Mouse (Mus musculus) forebrain, embryonic 16.5 days (tissue): ENCODE measurements at regions not wholly inside any gene's neighbourhood (a gene's known extent, or its start where the extent isn't known, plus 50 kb on each side); places are given as distances from the start of the nearest gene placed in this dataset.

ENCODE experiments used
- ATAC-seq: fragments of 200-750 bp; cut with Nextera tagmentation; 2 replicates; pipeline ENCODE4 v1.8.0; 2017; ENCODE audit warnings: mild to moderate bottlenecking, moderate library complexity
- H3K27ac ChIP-seq: fragments of 300-500 bp; sonication (generic); 2 replicates; pipeline ENCODE4 v1.5.1; 2014; ENCODE audit warnings: low read length, control low read depth
- H3K27me3 ChIP-seq: fragments of 300-500 bp; sonication (generic); replicated peaks from 2 replicates; pipeline ENCODE4 v1.6.1; 2014; ENCODE audit warnings: low read length; ENCODE audit not compliant: control insufficient read depth, insufficient read depth
- H3K36me3 ChIP-seq: fragments of 300-500 bp; sonication (generic); 2 replicates; pipeline ENCODE4 v1.6.1; 2014; ENCODE audit not compliant: control insufficient read depth, insufficient read depth
- H3K4me1 ChIP-seq: fragments of 300-500 bp; sonication (generic); replicated peaks from 2 replicates; pipeline ENCODE4 v1.6.1; 2014; ENCODE audit warnings: low read length; ENCODE audit not compliant: control insufficient read depth, insufficient read depth
- H3K4me2 ChIP-seq: fragments of 300-500 bp; sonication (generic); 2 replicates; pipeline ENCODE4 v1.6.1; 2014; ENCODE audit warnings: mild to moderate bottlenecking, low read length, control low read depth
- H3K4me3 ChIP-seq: fragments of 300-500 bp; sonication (generic); replicated peaks from 2 replicates; pipeline ENCODE4 v1.5.1; 2014; ENCODE audit warnings: mild to moderate bottlenecking, low read length, control low read depth
- H3K9ac ChIP-seq: fragments of 300-500 bp; sonication (generic); replicated peaks from 2 replicates; pipeline ENCODE4 v1.6.1; 2014; ENCODE audit warnings: low read depth, low read length, control low read depth
- H3K9me3 ChIP-seq: fragments of 300-500 bp; sonication (generic); 2 replicates; pipeline ENCODE4 v1.6.1; 2016; ENCODE audit warnings: low read length; ENCODE audit not compliant: control insufficient read depth
- WGBS: fragments of 180-500 bp; shearing (Covaris S2); extraction: QIAGEN DNeasy Blood & Tissue Kit; methylation state at CpG from one replicate; pipeline ENCODE4 v1.1.7; 2014; 5-methylcytosine and 5-hydroxymethylcytosine counted together

- H3K4me2 ChIP-seq, result no peak overlapping the region
- WGBS, result 75% methylated on average over 3 of the region's 3 CpGs
- no peak for ATAC-seq
- H3K27ac ChIP-seq, result no peak overlapping the region
- H3K9me3 ChIP-seq, result no peaks in the 10 kb centered on the region
- H3K4me1 ChIP-seq, result no peaks in the 10 kb centered on the region
- no peak overlapping the region for H3K9ac ChIP-seq
- no peak overlapping the region for H3K4me3 ChIP-seq
- H3K27me3 ChIP-seq, result no peaks in the 10 kb centered on the region
- no peaks in the 10 kb centered on the region for H3K36me3 ChIP-seq
Measured at GRCm38 (mm10) chr14:85160396-85160795, 717.0 kb downstream of the Pcdh17 start.

- Histone ChIP-seq H3K9ac (no peak overlapping the region), H3K27ac (no peak overlapping the region), H3K4me3 (no peak overlapping the region), H3K4me2 (no peak overlapping the region), H3K36me3 (no peaks in the 10 kb centered on the region), H3K4me1 (no peaks in the 10 kb centered on the region), H3K9me3 (no peaks in the 10 kb centered on the region), H3K27me3 (no peaks in the 10 kb centered on the region)
- 39% methylated on average over 6 of the region's 6 CpGs for WGBS
- ATAC-seq, result peak; percentile 20; the same call in 1 of the 2 replicates
Measured at GRCm38 (mm10) chr14:85186794-85187193, 743.4 kb downstream of the Pcdh17 start.

- 36% methylated on average over 2 of the region's 2 CpGs for WGBS
- Histone ChIP-seq H3K36me3 (no peaks in the 10 kb centered on the region), H3K27me3 (no peaks in the 10 kb centered on the region), H3K9me3 (no peaks in the 10 kb centered on the region), H3K9ac (no peak overlapping the region), H3K27ac (no peak overlapping the region), H3K4me1 (no peaks in the 10 kb centered on the region), H3K4me3 (no peak overlapping the region), H3K4me2 (no peak overlapping the region)
- ATAC-seq, result peak; percentile 57; the same call in 1 of the 2 replicates
Measured at GRCm38 (mm10) chr14:85204069-85204468, 760.7 kb downstream of the Pcdh17 start.

- Histone ChIP-seq H3K9ac (no peak overlapping the region), H3K4me2 (no peak overlapping the region), H3K27me3 (no peaks in the 10 kb centered on the region), H3K27ac (no peak overlapping the region), H3K9me3 (no peaks in the 10 kb centered on the region), H3K4me3 (no peak overlapping the region), H3K4me1 (no peaks in the 10 kb centered on the region), H3K36me3 (no peaks in the 10 kb centered on the region)
- 74% methylated on average over 1 of the region's 1 CpGs for WGBS
- ATAC-seq, result no peak
Measured at GRCm38 (mm10) chr14:85208383-85208782, 765.0 kb downstream of the Pcdh17 start.

GRCm38 (mm10) chr14:85215026-85215425 is 771.7 kb downstream of the Pcdh17 start:
- WGBS, result 10% methylated on average over 3 of the region's 3 CpGs
- Histone ChIP-seq H3K4me2 (no peak overlapping the region), H3K9ac (no peak overlapping the region), H3K27me3 (no peaks in the 10 kb centered on the region), H3K27ac (no peak overlapping the region), H3K4me1 (no peaks in the 10 kb centered on the region), H3K36me3 (no peaks in the 10 kb centered on the region), H3K9me3 (no peaks in the 10 kb centered on the region), H3K4me3 (no peak overlapping the region)
- no peak for ATAC-seq
